Mouse (Mus musculus) left cerebral cortex, adult 9 months (tissue): ENCODE data around the gene Farsb.
"Not testable (repeated sequence)": the region's sequence is repeated elsewhere in the genome, so short reads cannot be mapped to it uniquely, and the experiment has no call there.

Source experiments
- DNase-seq, 2 experiments: peaks; one replicate each; pipeline ENCODE4 v3.0.0; 2022; ENCODE audit warnings: low spot score in 2 of 2

The Farsb gene

GRCm38 (mm10) chr1:78488752-78489492, at the start of gene Farsb:
Gene Farsb, minus strand, starts transcription at chr1:78488897.
- peak; percentile 73 to 93 for DNase-seq

DNA sequence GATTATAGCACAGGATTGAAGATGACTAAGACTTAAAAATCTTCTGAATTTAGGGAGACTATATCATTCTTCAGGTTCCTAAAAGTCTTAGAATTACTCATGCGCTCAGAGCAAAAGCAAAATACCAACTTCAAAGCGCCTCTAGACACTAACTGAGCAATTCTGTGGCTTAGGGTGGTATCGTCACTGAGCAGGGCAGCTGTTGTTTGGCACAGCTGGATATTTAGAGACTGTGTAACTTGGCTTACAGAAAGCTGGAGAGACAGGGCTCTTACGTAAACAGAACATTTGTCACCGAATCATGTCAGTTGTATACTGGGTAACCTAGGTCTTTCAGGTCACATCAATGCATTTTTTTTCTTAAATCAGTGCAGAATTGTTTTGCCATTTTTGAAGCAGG, 49.7 kb upstream of the Farsb start:
- no peak for DNase-seq

- DNase-seq = peak; percentile 86 to 88
Observed at GRCm38 (mm10) chr1:78537494-78538010, 48.9 kb upstream of the Farsb start.

- DNase-seq = peak; percentile 40 to 92
Observed at GRCm38 (mm10) chr1:78536310-78537164, 47.8 kb upstream of the Farsb start.

- DNase-seq = no peak
Observed at GRCm38 (mm10) chr1:78534428-78535150, 45.9 kb upstream of the Farsb start.

- peak in 1 of 2 experiments; percentile 15 for DNase-seq
Observed at GRCm38 (mm10) chr1:78532184-78532800, 43.6 kb upstream of the Farsb start.

DNA sequence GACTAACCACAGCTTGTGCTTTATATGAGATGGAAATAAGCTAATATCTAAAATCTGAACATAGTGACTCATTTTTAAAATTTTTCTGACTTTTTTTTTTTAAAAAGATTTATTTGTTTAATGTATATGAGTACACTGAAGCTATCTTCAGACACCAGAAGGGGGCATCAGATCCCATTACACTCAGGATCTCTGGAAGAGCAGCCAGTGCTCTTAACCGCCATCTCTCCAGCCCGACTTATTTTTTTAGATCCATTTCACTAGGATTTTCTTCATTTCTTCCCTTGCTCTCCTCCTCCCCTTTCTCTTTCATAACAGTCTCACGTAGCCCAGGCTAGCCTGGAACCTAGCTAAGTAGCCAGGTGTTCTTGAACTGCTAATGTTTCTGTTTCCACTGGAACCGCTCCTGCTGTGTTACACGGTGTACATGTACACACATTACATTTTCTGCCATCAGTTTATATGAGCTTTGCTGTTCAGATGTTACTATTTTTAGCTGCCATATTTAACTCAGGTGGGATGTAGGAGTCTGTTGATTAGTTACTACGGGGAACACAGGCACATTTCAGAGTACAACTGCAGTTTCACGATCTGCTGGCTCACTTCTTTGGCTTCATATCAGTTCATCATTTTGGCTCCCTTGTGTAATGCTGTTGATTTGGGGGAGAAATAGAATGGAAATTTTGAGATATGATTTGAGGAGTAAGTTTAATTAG, 42.0 kb upstream of the Farsb start:
- peak in 1 of 2 experiments; percentile 5 for DNase-seq

DNA sequence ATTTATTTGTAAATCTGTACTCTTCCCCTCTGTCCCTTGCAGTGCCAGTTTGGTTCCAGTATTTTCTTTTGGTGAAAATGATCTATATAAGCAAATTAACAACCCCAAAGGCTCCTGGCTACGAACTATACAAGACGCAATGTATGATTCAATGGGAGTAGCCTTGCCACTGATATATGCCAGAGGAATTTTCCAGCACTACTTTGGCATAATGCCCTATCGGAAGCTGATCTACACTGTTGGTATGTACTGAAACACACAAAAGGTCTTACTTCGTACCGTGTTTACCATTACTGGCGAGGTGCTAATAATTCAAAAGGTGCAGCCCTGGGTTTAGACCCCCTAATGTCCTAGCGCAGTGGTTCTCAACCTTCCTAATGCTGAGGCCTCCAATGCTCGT, 40.3 kb upstream of the Farsb start:
- DNase-seq = no peak

- no peak for DNase-seq
Observed at GRCm38 (mm10) chr1:78528356-78528755, 39.7 kb upstream of the Farsb start.

- peak in 1 of 2 experiments; percentile 85 for DNase-seq
Observed at GRCm38 (mm10) chr1:78525189-78525886, 36.6 kb upstream of the Farsb start.

- no peak for DNase-seq
Observed at GRCm38 (mm10) chr1:78518907-78519306, 30.2 kb upstream of the Farsb start.

DNA sequence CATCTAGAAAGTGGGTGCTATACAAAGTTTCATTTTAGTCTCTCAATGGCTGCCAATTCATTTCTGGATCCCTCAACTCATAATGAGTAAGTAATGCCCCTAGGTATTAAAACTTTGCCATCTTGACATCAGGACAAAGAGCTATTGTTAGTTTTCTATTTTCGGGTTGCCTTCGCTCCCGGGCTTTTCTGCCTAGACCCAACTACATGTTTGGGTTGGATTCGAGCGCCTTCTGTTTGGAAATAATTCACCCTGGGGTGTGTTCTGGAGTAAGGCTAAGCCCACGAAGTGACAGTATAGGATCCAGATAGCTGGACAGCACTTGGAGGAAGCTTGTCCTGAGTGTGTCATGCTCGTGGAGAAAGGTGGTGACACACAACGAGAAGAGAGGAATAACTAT, 24.1 kb upstream of the Farsb start:
- DNase-seq = no peak

GRCm38 (mm10) chr1:78511621-78512160, 23.0 kb upstream of the Farsb start, which contains the start of gene BC035947:
Gene BC035947, minus strand, starts transcription at chr1:78512158.
- DNase-seq = no peak

GRCm38 (mm10) chr1:78510862-78511261, 22.2 kb upstream of the Farsb start, which contains the start of gene Mogat1:
Gene Mogat1, plus strand, starts transcription at chr1:78510991.
- DNase-seq = no peak

DNA sequence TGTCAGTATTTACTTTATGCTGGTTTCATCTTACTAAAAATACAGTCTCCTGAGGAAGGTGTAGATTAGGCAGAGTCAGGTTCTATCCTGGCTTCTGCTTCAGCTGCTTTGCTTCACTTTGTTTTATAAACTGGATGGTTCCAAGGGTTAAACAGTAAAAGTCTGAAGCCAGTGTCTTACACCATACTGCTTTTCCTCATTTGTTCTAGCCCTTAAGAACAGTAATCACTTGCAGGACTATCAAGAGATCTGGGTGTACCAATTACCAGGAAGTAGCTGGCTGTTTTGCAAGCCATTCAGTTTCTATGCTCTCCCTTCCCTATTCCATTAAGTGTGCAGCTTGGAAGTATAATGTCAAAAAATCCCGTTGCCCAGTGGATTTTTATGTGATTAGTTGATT, 18.4 kb upstream of the Farsb start:
- no peak for DNase-seq

DNA sequence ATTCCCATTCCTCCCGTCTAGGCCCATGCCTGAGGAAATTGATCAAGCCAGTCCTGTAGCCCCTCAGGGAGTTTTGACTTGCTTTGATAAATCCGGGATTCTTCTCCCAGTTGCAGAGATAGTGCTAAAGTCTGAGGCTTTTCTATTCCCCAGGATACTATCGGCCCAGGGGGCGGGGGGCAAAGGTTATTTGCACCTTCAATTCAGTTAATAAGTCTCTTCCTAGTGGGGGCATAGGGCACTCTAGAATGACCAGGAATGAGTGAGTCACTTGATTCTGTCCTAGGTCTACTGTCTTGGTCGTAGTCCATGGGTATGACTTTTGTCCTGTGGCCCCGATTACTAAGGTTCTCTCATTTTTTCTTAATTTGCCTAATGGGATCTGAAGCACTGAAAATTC, 13.8 kb upstream of the Farsb start:
- DNase-seq = no peak

DNA sequence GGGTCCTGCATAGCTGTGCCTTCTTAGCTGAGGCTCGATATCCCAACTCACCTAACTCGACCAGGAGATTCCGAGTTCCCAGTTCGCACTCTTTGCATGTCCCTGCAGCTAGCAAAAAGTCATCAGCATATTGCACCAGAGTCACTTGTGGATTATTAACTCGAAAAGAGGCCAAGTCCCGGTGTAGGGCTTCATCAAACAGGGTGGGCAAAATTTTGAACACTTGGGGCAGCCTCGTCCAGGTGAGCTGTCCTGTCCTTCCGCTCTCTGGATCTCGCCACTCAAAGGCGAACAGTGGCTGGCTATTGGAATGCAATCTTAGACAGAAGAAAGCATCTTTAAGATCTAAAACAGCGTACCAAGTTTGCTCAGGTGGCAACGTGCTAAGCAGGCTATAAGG, 13.2 kb upstream of the Farsb start:
- DNase-seq = not testable (repeated sequence)

DNA sequence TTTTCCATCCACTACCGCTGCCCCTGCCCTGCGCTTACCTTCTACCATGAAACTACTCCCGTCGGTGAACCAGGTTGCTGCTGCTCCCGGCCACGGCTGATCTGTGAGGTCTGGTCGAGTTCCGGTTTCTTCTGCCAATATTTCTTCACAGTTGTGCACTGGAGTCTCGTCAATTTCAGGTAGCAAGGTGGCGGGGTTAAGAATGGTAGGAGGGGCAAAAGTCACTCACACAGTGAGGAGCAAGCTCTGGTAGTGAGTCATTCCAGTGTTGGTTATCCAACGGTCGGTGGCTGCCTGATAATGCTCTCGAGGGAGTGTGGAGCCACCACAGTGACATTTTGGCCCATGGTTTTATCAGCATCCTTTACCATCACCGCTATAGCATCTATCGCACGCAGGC, 12.3 kb upstream of the Farsb start:
- DNase-seq = no peak

DNA sequence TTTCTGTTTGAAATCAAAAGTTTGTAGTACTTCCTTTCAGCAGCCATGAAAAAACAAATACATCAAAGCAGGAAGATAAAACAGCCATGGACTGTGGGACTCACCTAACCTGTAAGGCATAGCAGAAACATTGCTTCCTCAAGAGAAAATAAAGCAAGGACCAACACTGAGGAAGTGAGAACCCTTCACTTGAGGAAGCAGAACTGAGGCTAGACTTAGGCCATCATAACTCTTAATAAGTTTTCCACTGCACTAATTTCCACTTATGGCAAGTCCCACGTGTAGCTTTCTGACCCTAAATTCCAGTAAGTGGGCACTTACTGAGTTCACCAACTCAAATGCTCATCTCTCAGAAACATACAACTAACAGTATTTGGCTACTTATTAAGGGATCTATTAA, 1.4 kb upstream of the Farsb start:
- DNase-seq = no peak

DNA sequence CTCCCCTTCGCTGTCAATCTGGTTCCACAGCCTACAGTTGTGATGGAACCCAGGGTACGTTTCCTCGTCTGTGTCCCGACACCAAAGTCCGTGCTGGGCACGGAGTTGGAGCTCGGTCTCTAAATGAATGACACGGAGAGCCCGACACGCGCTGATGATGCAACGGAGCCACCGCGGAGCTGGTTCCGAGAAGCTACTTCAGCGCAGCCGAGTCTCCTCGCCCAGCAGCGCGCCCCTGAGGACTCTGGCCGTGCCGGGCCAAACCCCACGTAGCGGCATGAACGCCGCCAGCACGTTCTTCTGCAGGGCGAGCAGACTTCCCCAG, 308 bp downstream of the Farsb start:
- DNase-seq = peak in 1 of 2 experiments; percentile 10
